19 mouse cellular contexts compared by ENCODE assay signal in genomic region chr11:50076756-50077155, GRCm38 (mm10).
"Had no signal": no experiment of that assay in that cellular context is flagged by ENCODE, and none has a peak within 500 bp of the region (broad histone marks: within the 10 kb centered on the region; RNA-seq: fewer than 3 reads in every experiment).

No protein-coding gene starts in this region.

- H3K9ac ChIP-seq: liver, embryonic 13.5 days; liver, embryonic 15.5 days; liver, postnatal 0 days; lung, embryonic 15.5 days; neural tube, embryonic 12.5 days; stomach, embryonic 15.5 days had no signal

- ATAC-seq: liver, postnatal 0 days; lung, postnatal 0 days had no signal

- H3K36me3 ChIP-seq: liver, embryonic 13.5 days; neural tube, embryonic 12.5 days; stomach, embryonic 15.5 days had no signal

- H3K27ac ChIP-seq: liver, embryonic 13.5 days; liver, embryonic 15.5 days; lung, embryonic 15.5 days; macrophage; neural tube, embryonic 12.5 days; stomach, embryonic 15.5 days; stomach, postnatal 0 days had no signal

- H3K4me2 ChIP-seq: liver, embryonic 13.5 days; liver, embryonic 15.5 days; lung, embryonic 15.5 days; midbrain, embryonic 11.5 days; neural tube, embryonic 12.5 days; stomach, embryonic 15.5 days had no signal

- H3K4me1 ChIP-seq: liver, embryonic 15.5 days; lung, embryonic 15.5 days; neural tube, embryonic 12.5 days; stomach, embryonic 15.5 days had no signal

- DNase-seq: liver, embryonic 13.5 days; liver, postnatal 0 days; lung, adult 2 months; lung, postnatal 14 days; lung, postnatal 36 days; midbrain, embryonic 14.5 days; right cerebral cortex, postnatal 25 days; thymus, adult 2 months; thymus, postnatal 14 days; thymus, postnatal 4 days had no signal

- H3K4me3 ChIP-seq: liver, embryonic 13.5 days; liver, embryonic 15.5 days; lung, embryonic 15.5 days; megakaryocyte, embryonic 14.5 days; neural tube, embryonic 12.5 days; stomach, embryonic 15.5 days had no signal

- H3K9me3 ChIP-seq: liver, embryonic 13.5 days; liver, embryonic 15.5 days; lung, embryonic 15.5 days; megakaryocyte, embryonic 14.5 days; neural tube, embryonic 12.5 days; stomach, embryonic 15.5 days had no signal

- H3K27me3 ChIP-seq: liver, embryonic 13.5 days; liver, embryonic 15.5 days; lung, embryonic 15.5 days; megakaryocyte, embryonic 14.5 days; neural tube, embryonic 12.5 days; stomach, embryonic 15.5 days had no signal
